Comparison of ENCODE assay signal across 8 mouse cellular contexts in the genomic region with DNA sequence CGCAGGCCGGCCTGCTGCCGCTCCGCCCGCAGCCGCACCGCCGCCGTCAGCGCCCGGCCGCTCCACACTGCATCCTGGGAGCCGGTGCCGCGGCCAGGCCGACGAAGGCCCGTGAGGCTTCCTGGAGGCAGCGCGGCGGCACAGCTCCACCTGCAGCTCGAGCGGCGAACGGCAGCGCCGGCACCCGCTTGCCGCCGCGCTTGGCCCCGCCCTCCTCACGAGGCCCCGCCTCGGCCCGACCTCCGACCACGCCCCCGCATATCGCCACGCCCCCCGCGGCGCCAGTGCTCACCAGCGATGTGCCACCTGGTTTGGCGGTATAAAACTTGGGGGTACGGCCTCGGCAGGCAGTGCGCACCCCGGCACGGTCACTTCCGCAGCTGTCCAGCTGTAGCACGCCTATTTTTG. TPM values are rescaled to one million over a fixed set of nuclear protein-coding genes. Genes with fewer than 3 reads are reported as not detected.
A peak's percentile ranks its signal among the peaks of the same experiment; 100 is the strongest.
DNase-seq lines count a peak whose midpoint lies in the region; ATAC-seq lines count a peak whose summit lies in the region.

A gene (minus strand): TSS at position 123 of the 408 bp plus-strand sequence.

- H3K4me1 ChIP-seq in forebrain, embryonic 11.5 days (replicated peaks; ENCODE audit: control insufficient read depth, insufficient read depth, low read length) = peaks cover 3% of the 10 kb centered on the region; the same call in 1 of the 2 replicates
- peaks cover 8% of the 10 kb centered on the region for H3K4me1 ChIP-seq in heart, embryonic 16.5 days (ENCODE audit: control insufficient read depth, insufficient read depth, low read length)
- H3K4me1 ChIP-seq in liver, embryonic 15.5 days (replicated peaks) = peaks cover 36% of the 10 kb centered on the region
- H3K4me1 ChIP-seq in neural tube, embryonic 12.5 days = peaks cover 9% of the 10 kb centered on the region

- peak within 1 kb of the TSS; percentile 74 for H3K4me2 ChIP-seq in forebrain, embryonic 11.5 days (ENCODE audit: low read depth, low read length, severe bottlenecking)
- H3K4me2 ChIP-seq in heart, embryonic 16.5 days (ENCODE audit: low read depth, low read length) = peak within 1 kb of the TSS; percentile 79
- H3K4me2 ChIP-seq in liver, embryonic 15.5 days = peak within 1 kb of the TSS; percentile 95
- H3K4me2 ChIP-seq in neural tube, embryonic 12.5 days (replicated peaks) = peak within 1 kb of the TSS; percentile 64

- peak; percentile 95 for ATAC-seq in forebrain, embryonic 11.5 days (replicated peaks; ENCODE audit: low FRiP score)
- peak; percentile 89 for ATAC-seq in heart, embryonic 16.5 days (replicated peaks; ENCODE audit: extremely low read depth, insufficient read depth, low FRiP score)
- ATAC-seq in liver, embryonic 15.5 days (ENCODE audit: insufficient read depth) = peak; percentile 92
- peak; percentile 95 for ATAC-seq in neural tube, embryonic 12.5 days (ENCODE audit: low FRiP score, low read depth)

- no peaks in the 10 kb centered on the region for H3K9me3 ChIP-seq in forebrain, embryonic 11.5 days (ENCODE audit: control insufficient read depth, low read length)
- H3K9me3 ChIP-seq in heart, embryonic 16.5 days (replicated peaks; ENCODE audit: control insufficient read depth, low read length) = no peaks in the 10 kb centered on the region
- H3K9me3 ChIP-seq in liver, embryonic 15.5 days (replicated peaks) = no peaks in the 10 kb centered on the region
- no peaks in the 10 kb centered on the region for H3K9me3 ChIP-seq in neural tube, embryonic 12.5 days

- H3K9ac ChIP-seq in forebrain, embryonic 11.5 days (ENCODE audit: low read length) = peak within 1 kb of the TSS; percentile 94
- peak within 1 kb of the TSS; percentile 97 for H3K9ac ChIP-seq in heart, embryonic 16.5 days (ENCODE audit: low read length)
- H3K9ac ChIP-seq in liver, embryonic 15.5 days = peak within 1 kb of the TSS; percentile 89
- peak within 1 kb of the TSS; percentile 98 for H3K9ac ChIP-seq in neural tube, embryonic 12.5 days

- peak within 1 kb of the TSS; percentile 82 for H3K4me3 ChIP-seq in forebrain, embryonic 11.5 days (ENCODE audit: low read depth, low read length)
- peak within 1 kb of the TSS; percentile 85 for H3K4me3 ChIP-seq in heart, embryonic 16.5 days (ENCODE audit: low read length)
- peak within 1 kb of the TSS; percentile 81 for H3K4me3 ChIP-seq in liver, embryonic 15.5 days (replicated peaks)
- peak within 1 kb of the TSS; percentile 93 for H3K4me3 ChIP-seq in neural tube, embryonic 12.5 days

- WGBS in forebrain, embryonic 11.5 days = under 1% methylated on average over 43 of the region's 53 CpGs
- WGBS in heart, embryonic 16.5 days = under 1% methylated on average over 53 of the region's 53 CpGs
- under 1% methylated on average over 53 of the region's 53 CpGs for WGBS in liver, embryonic 15.5 days (ENCODE audit: insufficient replicate concordance)
- under 1% methylated on average over 53 of the region's 53 CpGs for WGBS in neural tube, embryonic 12.5 days

- H3K27ac ChIP-seq in forebrain, embryonic 11.5 days (ENCODE audit: low read depth, low read length) = peak within 1 kb of the TSS; percentile 76
- peak within 1 kb of the TSS; percentile 88 for H3K27ac ChIP-seq in heart, embryonic 16.5 days (ENCODE audit: low read length)
- H3K27ac ChIP-seq in liver, embryonic 15.5 days (replicated peaks) = peak within 1 kb of the TSS; percentile 90
- peak within 1 kb of the TSS; percentile 85 for H3K27ac ChIP-seq in neural tube, embryonic 12.5 days

- H3K36me3 ChIP-seq in forebrain, embryonic 11.5 days (ENCODE audit: control insufficient read depth, insufficient read depth, low read length) = peaks cover 6% of the 10 kb centered on the region
- peaks cover 19% of the 10 kb centered on the region for H3K36me3 ChIP-seq in heart, embryonic 16.5 days (ENCODE audit: control insufficient read depth, insufficient read depth)
- H3K36me3 ChIP-seq in liver, embryonic 15.5 days (replicated peaks) = peaks cover 23% of the 10 kb centered on the region
- peaks cover 23% of the 10 kb centered on the region for H3K36me3 ChIP-seq in neural tube, embryonic 12.5 days

- peak; percentile 95 to 97 for DNase-seq in CD8-positive naive resting alpha-beta T cell, adult 2 months (ENCODE audit: low read depth in 2 of 2, low spot score in 2 of 2)
- peak; percentile 68 for DNase-seq in c-Kit-positive CD71-negative TER-119-negative erythroid progenitor cells, embryonic 14.5 days (ENCODE audit: low read depth)
- DNase-seq in forebrain, embryonic 11.5 days (ENCODE audit: low spot score) = peak; percentile 97
- peak; percentile 91 to 98 for DNase-seq in kidney, postnatal 36 days
- DNase-seq in telencephalon, adult 2 months (ENCODE audit: low read depth, low spot score) = peak; percentile 76

- no peaks in the 10 kb centered on the region for H3K27me3 ChIP-seq in forebrain, embryonic 11.5 days (ENCODE audit: control insufficient read depth, insufficient read depth, low read length)
- no peaks in the 10 kb centered on the region; the same call in 1 of the 2 replicates for H3K27me3 ChIP-seq in heart, embryonic 16.5 days (ENCODE audit: control insufficient read depth, insufficient read depth, low read length)
- H3K27me3 ChIP-seq in liver, embryonic 15.5 days = no peaks in the 10 kb centered on the region
- no peaks in the 10 kb centered on the region for H3K27me3 ChIP-seq in neural tube, embryonic 12.5 days (replicated peaks)

RNA-seq across cellular contexts. Expression of the gene that starts here (rescaled TPM):
- polyA plus RNA-seq in forebrain, embryonic 11.5 days (2014; fragmentation: Nextera tagmentation; extraction: Ambion mirVana) = 23.4 and 24.9 TPM in 2 replicates
- 7.5 and 9.2 TPM in 2 replicates for polyA plus RNA-seq in heart, embryonic 16.5 days (2015; fragmentation: Nextera tagmentation; extraction: Ambion mirVana)
- polyA plus RNA-seq in liver, embryonic 15.5 days (2015; fragmentation: Nextera tagmentation; extraction: Ambion mirVana) = 4.0 and 4.7 TPM in 2 replicates
- 29.4 and 30.3 TPM in 2 replicates for polyA plus RNA-seq in neural tube, embryonic 12.5 days (2016; fragmentation: Nextera tagmentation; extraction: Ambion mirVana)

Comparison
In these comparisons a context has a peak if more than half of its experiments do, and no peak if none do; other contexts are left out.
1. Peak in every context shown above with its lines: DNase-seq, ATAC-seq, H3K4me3 ChIP-seq and H3K27ac ChIP-seq.